Mouse (Mus musculus): ENCODE results near the gene Nr0b2. TPM values are rescaled to one million over a fixed set of nuclear protein-coding genes. Genes with fewer than 3 reads are reported as not detected.

Gene Nr0b2
- polyA plus RNA-seq, 1 experiment from 2014 or later: not detected

DNA sequence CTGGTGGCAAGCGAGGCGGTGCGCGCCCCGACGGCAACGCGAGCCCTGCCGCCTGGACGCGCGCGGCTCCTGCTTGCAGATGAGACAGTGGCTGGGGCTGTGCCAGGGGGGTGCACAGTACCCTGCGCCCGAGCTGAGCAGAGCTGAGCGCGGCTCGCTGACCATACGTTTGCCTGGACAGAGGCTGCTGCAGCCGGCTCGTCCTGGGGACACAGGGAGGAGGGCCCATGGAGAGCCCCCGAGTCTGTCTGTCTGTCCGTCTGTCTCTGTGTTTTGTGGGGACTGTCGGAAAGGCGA lies 33.9 kb upstream of the Nr0b2 start:
- H3K4me1 ChIP-seq (replicated peaks; ENCODE audit: control insufficient read depth, insufficient read depth, low read length): no peaks in the 10 kb centered on the region
- peak overlapping the region; percentile 40 for H3K4me2 ChIP-seq (replicated peaks)
- peak overlapping the region; percentile 30 for H3K4me3 ChIP-seq (replicated peaks; ENCODE audit: low read length)
- H3K27ac ChIP-seq: no peak overlapping the region
- peaks cover 49% of the 10 kb centered on the region for H3K27me3 ChIP-seq (ENCODE audit: control insufficient read depth, insufficient read depth, low read length)
- ATAC-seq (ENCODE audit: low FRiP score) (0 out of 2 replicates have a peak, but pooled peaks have one; percentile 8), DNase-seq (ENCODE audit: low spot score) (no peak)
- H3K9me3 ChIP-seq (ENCODE audit: control insufficient read depth, low read length): no peaks in the 10 kb centered on the region
- H3K36me3 ChIP-seq (replicated peaks; ENCODE audit: control insufficient read depth, insufficient read depth): no peaks in the 10 kb centered on the region
- WGBS: 10% methylated on average over 25 of the region's 25 CpGs
- no peak overlapping the region for H3K9ac ChIP-seq

GRCm38 (mm10) chr4:133521502-133521901 lies 31.7 kb upstream of the Nr0b2 start:
- Histone ChIP-seq H3K9ac (no peak overlapping the region), H3K27ac (no peak overlapping the region), H3K4me2 (replicated peaks) (no peak overlapping the region), H3K36me3 (replicated peaks; ENCODE audit: control insufficient read depth, insufficient read depth) (no peaks in the 10 kb centered on the region), H3K9me3 (ENCODE audit: control insufficient read depth, low read length) (no peaks in the 10 kb centered on the region), H3K4me1 (replicated peaks; ENCODE audit: control insufficient read depth, insufficient read depth, low read length) (no peaks in the 10 kb centered on the region), H3K27me3 (ENCODE audit: control insufficient read depth, insufficient read depth, low read length) (peaks cover 49% of the 10 kb centered on the region), H3K4me3 (replicated peaks; ENCODE audit: low read length) (no peak overlapping the region)
- 77% methylated on average over 2 of the region's 2 CpGs for WGBS
- DNase-seq (ENCODE audit: low spot score) (no peak), ATAC-seq (ENCODE audit: low FRiP score) (no peak)

DNA sequence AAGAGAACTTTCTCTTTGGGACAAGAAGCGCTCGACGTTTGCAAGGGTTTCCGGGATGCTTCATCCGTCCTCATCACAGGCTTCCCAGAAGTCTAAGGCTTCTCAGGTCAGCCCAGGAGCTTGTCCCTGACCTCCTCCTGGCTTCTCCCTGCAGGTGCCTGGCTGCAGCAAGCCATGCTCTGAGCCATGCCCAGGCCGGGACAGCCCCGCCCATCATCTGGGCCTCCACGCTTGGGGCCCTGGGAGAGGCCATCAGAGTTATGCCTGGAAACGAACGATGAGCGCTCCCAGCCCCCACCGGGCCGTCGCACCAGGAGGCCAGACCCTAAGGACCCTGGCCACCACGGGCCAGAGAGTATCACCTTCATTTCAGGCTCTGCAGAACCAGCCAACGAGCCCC lies 25.4 kb upstream of the Nr0b2 start:
- WGBS: 71% methylated on average over 16 of the region's 16 CpGs
- H3K4me2 ChIP-seq (replicated peaks): no peak overlapping the region
- H3K9me3 ChIP-seq (ENCODE audit: control insufficient read depth, low read length): no peaks in the 10 kb centered on the region
- DNase-seq (ENCODE audit: low spot score) (no peak), ATAC-seq (ENCODE audit: low FRiP score) (no peak)
- no peaks in the 10 kb centered on the region for H3K27me3 ChIP-seq (ENCODE audit: control insufficient read depth, insufficient read depth, low read length)
- H3K36me3 ChIP-seq (replicated peaks; ENCODE audit: control insufficient read depth, insufficient read depth): peaks cover 47% of the 10 kb centered on the region
- H3K4me1 ChIP-seq (replicated peaks; ENCODE audit: control insufficient read depth, insufficient read depth, low read length): no peaks in the 10 kb centered on the region
- no peak overlapping the region for H3K4me3 ChIP-seq (replicated peaks; ENCODE audit: low read length)
- no peak overlapping the region for H3K27ac ChIP-seq
- no peak overlapping the region for H3K9ac ChIP-seq

GRCm38 (mm10) chr4:133532777-133533176 lies 20.4 kb upstream of the Nr0b2 start:
- 84% methylated on average over 3 of the region's 3 CpGs for WGBS
- no peak for DNase-seq (ENCODE audit: low spot score)

GRCm38 (mm10) chr4:133536081-133536480 lies 17.1 kb upstream of the Nr0b2 start:
- no peak for DNase-seq (ENCODE audit: low spot score)
- Histone ChIP-seq H3K9ac (no peak overlapping the region), H3K27me3 (ENCODE audit: control insufficient read depth, insufficient read depth, low read length) (no peaks in the 10 kb centered on the region), H3K27ac (no peak overlapping the region), H3K36me3 (replicated peaks; ENCODE audit: control insufficient read depth, insufficient read depth) (peaks cover 97% of the 10 kb centered on the region), H3K4me2 (replicated peaks) (no peak overlapping the region), H3K4me3 (replicated peaks; ENCODE audit: low read length) (no peak overlapping the region), H3K4me1 (replicated peaks; ENCODE audit: control insufficient read depth, insufficient read depth, low read length) (no peaks in the 10 kb centered on the region), H3K9me3 (ENCODE audit: control insufficient read depth, low read length) (no peaks in the 10 kb centered on the region)
- 92% methylated on average over 3 of the region's 3 CpGs for WGBS
- ATAC-seq (ENCODE audit: low FRiP score): no peak

More at GRCm38 (mm10) chr4:133532777-133533176, 20.4 kb upstream of the Nr0b2 start:
- no peak for ATAC-seq (ENCODE audit: low FRiP score)
- no peaks in the 10 kb centered on the region for H3K9me3 ChIP-seq (ENCODE audit: control insufficient read depth, low read length)
- no peak overlapping the region for H3K4me2 ChIP-seq (replicated peaks)
- H3K4me1 ChIP-seq (replicated peaks; ENCODE audit: control insufficient read depth, insufficient read depth, low read length): no peaks in the 10 kb centered on the region
- peaks cover 93% of the 10 kb centered on the region for H3K36me3 ChIP-seq (replicated peaks; ENCODE audit: control insufficient read depth, insufficient read depth)
- H3K27me3 ChIP-seq (ENCODE audit: control insufficient read depth, insufficient read depth, low read length): no peaks in the 10 kb centered on the region
- H3K9ac ChIP-seq: no peak overlapping the region
- no peak overlapping the region for H3K4me3 ChIP-seq (replicated peaks; ENCODE audit: low read length)
- H3K27ac ChIP-seq: no peak overlapping the region

DNA sequence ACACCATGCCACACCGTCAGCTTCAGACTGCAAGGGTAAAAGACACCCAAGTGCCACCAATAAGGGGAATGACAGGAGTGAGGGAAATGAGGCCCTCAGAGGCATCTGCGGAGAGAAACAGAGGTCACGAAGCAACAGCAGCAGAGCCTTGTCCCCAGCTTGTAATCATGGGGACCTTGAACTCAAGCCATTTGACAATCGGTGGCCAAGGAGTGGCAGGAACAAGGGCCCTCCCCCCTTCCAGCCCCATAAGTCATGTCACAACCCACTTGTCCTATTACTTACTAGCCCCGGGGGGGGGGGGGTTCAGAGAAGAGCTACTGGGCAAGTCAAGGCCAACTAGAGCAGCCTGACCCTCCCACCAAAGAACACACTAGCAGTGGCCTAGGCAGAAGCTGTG lies 16.5 kb upstream of the Nr0b2 start:
- DNase-seq (ENCODE audit: low spot score): no peak
- no peak overlapping the region for H3K27ac ChIP-seq
- no peak for ATAC-seq (ENCODE audit: low FRiP score)
- no peaks in the 10 kb centered on the region for H3K27me3 ChIP-seq (ENCODE audit: control insufficient read depth, insufficient read depth, low read length)
- H3K9me3 ChIP-seq (ENCODE audit: control insufficient read depth, low read length): no peaks in the 10 kb centered on the region
- H3K36me3 ChIP-seq (replicated peaks; ENCODE audit: control insufficient read depth, insufficient read depth): peaks cover 95% of the 10 kb centered on the region
- no peaks in the 10 kb centered on the region for H3K4me1 ChIP-seq (replicated peaks; ENCODE audit: control insufficient read depth, insufficient read depth, low read length)
- no peak overlapping the region for H3K4me2 ChIP-seq (replicated peaks)
- H3K4me3 ChIP-seq (replicated peaks; ENCODE audit: low read length): no peak overlapping the region
- WGBS: 91% methylated on average over 5 of the region's 5 CpGs
- no peak overlapping the region for H3K9ac ChIP-seq

DNA sequence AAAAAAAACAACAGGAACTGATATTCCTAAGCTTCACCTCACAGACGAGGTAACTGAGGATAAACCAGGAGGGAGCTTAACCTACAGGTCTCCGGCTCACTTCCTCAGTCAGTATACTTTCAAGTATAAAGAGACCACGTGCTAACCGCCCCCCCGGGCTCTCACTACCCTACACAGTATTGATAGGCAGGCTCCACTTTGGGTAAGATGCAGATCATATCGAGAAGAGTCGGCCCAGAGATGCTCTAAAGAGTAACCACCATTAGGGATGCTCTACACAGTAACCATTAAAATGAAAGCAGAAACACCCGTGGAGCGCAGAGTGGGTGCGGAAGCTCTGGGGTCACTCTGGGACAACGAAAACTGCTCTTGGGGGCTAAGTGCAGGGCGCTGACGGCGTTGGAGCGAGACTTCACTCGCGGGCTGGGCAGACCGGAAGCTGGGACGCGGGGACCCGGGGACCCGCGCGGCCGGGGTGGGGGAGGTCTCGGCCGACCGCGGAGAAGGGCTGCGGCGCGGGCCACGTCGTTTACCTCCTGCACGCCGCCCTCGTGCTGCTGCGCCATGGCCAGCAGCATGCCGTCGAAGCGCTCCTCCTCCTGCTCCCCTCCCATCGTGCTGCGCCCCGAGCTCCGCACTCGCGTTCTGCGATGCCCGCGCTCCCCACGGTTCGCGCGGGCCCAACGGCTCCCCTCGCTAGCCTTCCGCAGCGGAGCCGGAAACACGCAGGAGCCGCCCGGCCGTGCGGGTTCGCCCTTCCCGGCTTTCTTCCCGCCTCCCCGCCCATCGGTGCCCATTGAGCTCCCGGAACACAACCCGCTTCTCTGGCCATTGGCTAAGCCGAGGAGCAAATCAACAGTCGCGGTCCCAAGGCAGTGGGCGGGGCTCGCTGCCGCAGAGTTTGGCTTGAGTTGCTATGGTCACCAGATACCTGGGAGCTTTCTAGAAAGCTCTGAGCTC lies 7.6 kb upstream of the Nr0b2 start, which contains the start of gene Nudc:
Gene Nudc (minus strand): TSS at position 725 of the 960 bp plus-strand sequence.
- under 1% methylated on average over 67 of the region's 77 CpGs for WGBS
- peaks cover 23% of the 10 kb centered on the region for H3K36me3 ChIP-seq (replicated peaks; ENCODE audit: control insufficient read depth, insufficient read depth)
- ATAC-seq (ENCODE audit: low FRiP score) (peak; percentile 99), DNase-seq (ENCODE audit: low spot score) (peak; percentile 95)
- no peaks in the 10 kb centered on the region for H3K9me3 ChIP-seq (ENCODE audit: control insufficient read depth, low read length)
- H3K27ac ChIP-seq: peak within 1 kb of the TSS; percentile 74
- H3K4me3 ChIP-seq (replicated peaks; ENCODE audit: low read length): peak within 1 kb of the TSS; percentile 82
- peaks cover 8% of the 10 kb centered on the region for H3K4me1 ChIP-seq (replicated peaks; ENCODE audit: control insufficient read depth, insufficient read depth, low read length)
- H3K27me3 ChIP-seq (ENCODE audit: control insufficient read depth, insufficient read depth, low read length): no peaks in the 10 kb centered on the region
- H3K9ac ChIP-seq: peak within 1 kb of the TSS; percentile 72
- H3K4me2 ChIP-seq (replicated peaks): peak within 1 kb of the TSS; percentile 96

DNA sequence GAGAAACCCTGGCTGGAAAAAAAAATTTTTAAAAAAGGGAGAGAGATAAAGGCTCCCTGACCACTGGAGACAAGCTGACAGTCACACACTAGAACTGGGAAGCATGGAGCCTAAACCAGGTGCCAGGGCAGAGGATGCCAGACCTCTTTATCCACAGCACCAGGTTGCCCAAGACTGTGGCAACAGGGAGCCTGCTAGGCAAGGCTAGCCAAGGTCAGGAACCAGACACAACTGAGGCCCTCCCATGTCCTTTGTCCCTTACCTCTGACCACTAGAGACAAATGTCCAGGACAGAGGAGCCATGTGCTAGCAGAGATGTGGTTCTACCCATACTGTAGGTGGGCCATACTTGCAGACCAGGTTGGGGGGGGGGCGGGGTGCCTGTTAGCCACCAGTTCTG lies 1.1 kb upstream of the Nr0b2 start:
- WGBS: 88% methylated on average over 1 of the region's 1 CpGs

DNA sequence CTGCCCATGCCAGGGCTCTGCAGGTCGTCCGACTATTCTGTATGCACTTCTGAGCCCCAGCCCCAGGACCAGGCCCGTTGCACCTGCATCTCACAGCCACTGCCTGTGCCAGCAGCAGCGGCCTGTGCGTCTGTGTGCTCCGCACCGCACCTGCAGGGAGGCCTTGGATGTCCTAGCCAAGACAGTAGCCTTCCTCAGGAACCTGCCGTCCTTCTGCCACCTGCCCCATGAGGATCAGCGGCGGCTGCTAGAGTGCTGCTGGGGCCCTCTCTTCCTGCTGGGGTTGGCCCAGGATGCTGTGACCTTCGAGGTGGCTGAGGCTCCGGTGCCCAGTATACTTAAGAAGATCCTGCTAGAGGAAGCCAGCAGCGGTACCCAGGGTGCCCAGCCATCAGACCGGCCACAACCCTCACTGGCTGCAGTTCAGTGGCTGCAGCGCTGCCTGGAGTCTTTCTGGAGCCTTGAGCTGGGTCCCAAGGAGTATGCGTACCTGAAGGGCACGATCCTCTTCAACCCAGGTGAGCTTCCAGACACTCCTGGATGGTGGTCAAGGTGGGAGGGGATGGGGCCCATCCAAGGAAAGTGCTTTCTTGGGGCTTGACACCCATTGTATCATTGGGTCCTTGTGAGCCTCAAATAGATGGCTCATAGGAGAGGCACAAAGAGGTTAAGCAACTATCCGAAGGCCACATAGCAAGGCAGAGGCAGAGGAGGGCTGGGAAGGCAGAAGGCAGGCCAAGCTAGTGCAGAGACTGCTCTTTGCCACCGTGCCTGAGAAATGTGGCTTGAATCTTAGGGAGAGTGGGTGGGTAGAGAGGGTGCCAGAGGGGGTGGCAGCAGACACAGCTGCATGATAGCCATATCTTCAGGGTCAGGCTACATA lies 513 bp downstream of the Nr0b2 start:
- Histone ChIP-seq H3K36me3 (replicated peaks; ENCODE audit: control insufficient read depth, insufficient read depth) (no peaks in the 10 kb centered on the region), H3K27me3 (ENCODE audit: control insufficient read depth, insufficient read depth, low read length) (no peaks in the 10 kb centered on the region), H3K27ac (no peak overlapping the region), H3K4me2 (replicated peaks) (no peak overlapping the region), H3K4me1 (replicated peaks; ENCODE audit: control insufficient read depth, insufficient read depth, low read length) (no peaks in the 10 kb centered on the region), H3K9me3 (ENCODE audit: control insufficient read depth, low read length) (no peaks in the 10 kb centered on the region), H3K9ac (no peak overlapping the region), H3K4me3 (replicated peaks; ENCODE audit: low read length) (no peak overlapping the region)
- ATAC-seq (ENCODE audit: low FRiP score) (no peak), DNase-seq (ENCODE audit: low spot score) (no peak)
- 77% methylated on average over 19 of the region's 19 CpGs for WGBS

More for the DNA sequence above, 1.1 kb upstream of the Nr0b2 start:
- Histone ChIP-seq H3K9me3 (ENCODE audit: control insufficient read depth, low read length) (no peaks in the 10 kb centered on the region), H3K4me1 (replicated peaks; ENCODE audit: control insufficient read depth, insufficient read depth, low read length) (no peaks in the 10 kb centered on the region), H3K27ac (no peak overlapping the region), H3K4me2 (replicated peaks) (no peak overlapping the region), H3K9ac (no peak overlapping the region), H3K27me3 (ENCODE audit: control insufficient read depth, insufficient read depth, low read length) (no peaks in the 10 kb centered on the region), H3K36me3 (replicated peaks; ENCODE audit: control insufficient read depth, insufficient read depth) (no peaks in the 10 kb centered on the region), H3K4me3 (replicated peaks; ENCODE audit: low read length) (no peak overlapping the region)
- no peak for DNase-seq (ENCODE audit: low spot score)
- ATAC-seq (ENCODE audit: low FRiP score): no peak
